Mouse (Mus musculus) bone marrow, adult 2 months (tissue): ENCODE results near the gene Camk2n2.

ENCODE experiments used
- CTCF ChIP-seq: fragments of 200-500 bp; IDR thresholded peaks from 2 replicates; pipeline ENCODE4 v1.5.1; 2011; ENCODE audit warnings: low read length, control low read depth; ENCODE audit not compliant: control insufficient read depth, insufficient read depth
- POLR2A ChIP-seq: fragments of 200-500 bp; IDR thresholded peaks from 2 replicates; pipeline ENCODE4 v1.6.1; 2011; ENCODE audit warnings: low read depth, mild to moderate bottlenecking, control low read depth, low read length, borderline replicate concordance; ENCODE audit not compliant: control insufficient read depth

- no peak for TF ChIP-seq POLR2A
- TF ChIP-seq CTCF = no peak
Measured at GRCm38 (mm10) chr16:20670291-20670690, 49.2 kb upstream of the Camk2n2 start.
